Mouse (Mus musculus) lung, adult 2 months (tissue): ENCODE results near the gene Tll2.

Source experiments
- CTCF ChIP-seq: fragments of 200-500 bp; IDR thresholded peaks from 2 replicates; pipeline ENCODE4 v1.5.1; 2011; ENCODE audit warnings: mild to moderate bottlenecking, low read length, control low read depth; ENCODE audit not compliant: insufficient read depth
- POLR2A ChIP-seq: fragments of 200-500 bp; IDR thresholded peaks from 2 replicates; pipeline ENCODE4 v1.6.1; 2011; ENCODE audit warnings: low read depth, mild to moderate bottlenecking, control low read depth, low read length, borderline replicate concordance; ENCODE audit errors: extremely low read depth

DNA sequence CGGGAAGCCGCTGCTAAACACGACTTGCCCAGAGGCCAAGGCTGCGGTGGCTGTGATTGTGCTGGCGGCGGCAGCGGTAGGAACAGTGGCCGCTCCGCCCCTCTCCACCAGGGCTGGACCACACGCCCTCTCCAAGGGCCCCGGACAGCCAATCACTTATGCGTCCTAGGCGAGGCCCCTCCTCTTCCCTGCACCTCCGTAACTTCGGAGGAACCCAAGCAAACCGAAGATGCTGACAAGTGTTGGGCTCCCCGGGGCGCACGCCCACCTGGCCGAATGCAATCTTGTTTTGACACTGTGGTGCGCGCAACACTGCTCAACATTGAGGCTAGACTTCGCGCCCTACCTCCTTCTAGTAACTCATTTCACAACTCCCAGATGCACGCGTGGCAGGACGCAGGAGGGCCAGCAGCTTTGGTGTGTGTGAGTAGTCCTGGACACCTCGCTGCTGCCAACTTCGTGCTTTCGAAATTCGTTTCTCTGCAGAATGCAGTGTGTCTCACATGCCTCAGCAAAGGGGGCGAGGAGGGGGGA lies at the start of gene Tll2:
- no peak for TF ChIP-seq CTCF
- TF ChIP-seq POLR2A, result no peak
